Mouse (Mus musculus): ENCODE data around the gene Rsl1d1. TPM values are rescaled to one million over a fixed set of nuclear protein-coding genes. Genes with fewer than 3 reads are reported as not detected.

Gene Rsl1d1
- polyA plus RNA-seq, 1 experiment from 2014 or later, result 65.5 TPM

GRCm38 (mm10) chr16:11177404-11177803 is 25.7 kb downstream of the Rsl1d1 start:
- no peak for ATAC-seq
- WGBS, result 60% methylated on average over 2 of the region's 2 CpGs
- no peak overlapping the region for H3K4me3 ChIP-seq (ENCODE audit: low read depth, low read length)
- H3K9ac ChIP-seq (ENCODE audit: low read depth, low read length), result no peak overlapping the region
- TF ChIP-seq CTCF (IDR thresholded peaks at IDR 0.05; ENCODE audit: low read depth), result no peak
- H3K4me1 ChIP-seq (replicated peaks; ENCODE audit: control insufficient read depth, insufficient read depth, low read length), result 0 out of 2 replicates have a peak, but pooled peaks cover 4% of the 10 kb centered on the region
- H3K36me3 ChIP-seq (ENCODE audit: control insufficient read depth, insufficient read depth), result no peaks in the 10 kb centered on the region
- H3K27me3 ChIP-seq (replicated peaks; ENCODE audit: control insufficient read depth, insufficient read depth, low read length), result no peaks in the 10 kb centered on the region
- H3K4me2 ChIP-seq (replicated peaks; ENCODE audit: low read depth), result peak overlapping the region; percentile 78
- no peaks in the 10 kb centered on the region for H3K9me3 ChIP-seq (ENCODE audit: control insufficient read depth)
- no peak overlapping the region for H3K27ac ChIP-seq (ENCODE audit: low read depth, low read length)

- no peaks in the 10 kb centered on the region for H3K27me3 ChIP-seq (replicated peaks; ENCODE audit: control insufficient read depth, insufficient read depth, low read length)
- no peaks in the 10 kb centered on the region for H3K9me3 ChIP-seq (ENCODE audit: control insufficient read depth)
- 0 out of 2 replicates have a peak, but pooled peaks cover 4% of the 10 kb centered on the region for H3K4me1 ChIP-seq (replicated peaks; ENCODE audit: control insufficient read depth, insufficient read depth, low read length)
- peak overlapping the region; percentile 92 for H3K9ac ChIP-seq (ENCODE audit: low read depth, low read length)
- ATAC-seq, result no peak
- peak overlapping the region; percentile 78 for H3K4me2 ChIP-seq (replicated peaks; ENCODE audit: low read depth)
- 2% methylated on average over 4 of the region's 4 CpGs for WGBS
- peak overlapping the region; percentile 91 for H3K27ac ChIP-seq (ENCODE audit: low read depth, low read length)
- no peaks in the 10 kb centered on the region for H3K36me3 ChIP-seq (ENCODE audit: control insufficient read depth, insufficient read depth)
- no peak for TF ChIP-seq CTCF (IDR thresholded peaks at IDR 0.05; ENCODE audit: low read depth)
- H3K4me3 ChIP-seq (ENCODE audit: low read depth, low read length), result peak overlapping the region; percentile 82
These were observed 26.3 kb downstream of the Rsl1d1 start for GRCm38 (mm10) chr16:11176884-11177244.

DNA sequence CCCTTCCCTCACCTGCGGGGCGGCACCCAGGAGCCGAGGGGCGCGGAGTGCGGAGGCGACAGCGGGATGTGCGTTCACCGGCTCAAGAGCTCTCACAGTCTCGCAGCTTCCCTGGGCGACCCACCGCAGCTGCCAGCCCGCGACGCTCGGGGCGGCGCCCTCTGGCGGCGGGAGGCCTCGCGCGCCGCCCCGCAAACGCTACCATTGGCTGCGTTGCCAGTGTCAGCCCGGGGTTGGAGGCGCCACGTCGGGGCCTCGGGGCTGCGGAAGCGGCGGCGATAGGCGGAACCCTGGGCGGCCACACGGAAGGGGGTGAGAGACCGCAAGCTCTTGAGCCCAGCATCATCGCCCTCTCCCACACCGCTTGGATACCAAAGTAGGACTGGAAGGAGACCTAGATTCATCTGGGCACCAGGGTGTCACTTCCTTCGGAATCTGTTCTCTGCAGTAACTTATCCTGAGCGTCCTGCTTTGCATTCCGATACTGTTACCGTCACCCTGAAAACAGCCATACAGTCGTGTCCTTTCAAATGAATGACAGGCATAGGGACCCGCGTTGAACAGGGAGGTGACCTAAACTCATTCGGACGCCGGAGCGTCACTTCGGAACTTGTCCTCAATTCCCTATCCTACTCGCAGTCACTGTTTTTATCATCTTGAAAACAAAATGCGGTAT is 26.8 kb downstream of the Rsl1d1 start, which contains the start of gene Zc3h7a:
Gene Zc3h7a (minus strand): TSS at position 186 of the 676 bp plus-strand sequence.
- Histone ChIP-seq H3K9me3 (ENCODE audit: control insufficient read depth) (no peaks in the 10 kb centered on the region), H3K27me3 (replicated peaks; ENCODE audit: control insufficient read depth, insufficient read depth, low read length) (no peaks in the 10 kb centered on the region), H3K4me1 (replicated peaks; ENCODE audit: control insufficient read depth, insufficient read depth, low read length) (0 out of 2 replicates have a peak, but pooled peaks cover 4% of the 10 kb centered on the region), H3K4me2 (replicated peaks; ENCODE audit: low read depth) (peak within 1 kb of the TSS; percentile 78), H3K4me3 (ENCODE audit: low read depth, low read length) (peak within 1 kb of the TSS; percentile 82), H3K9ac (ENCODE audit: low read depth, low read length) (peak within 1 kb of the TSS; percentile 92), H3K27ac (ENCODE audit: low read depth, low read length) (peak within 1 kb of the TSS; percentile 91), H3K36me3 (ENCODE audit: control insufficient read depth, insufficient read depth) (no peaks in the 10 kb centered on the region)
- peak; percentile 90 for ATAC-seq
- peak; percentile 95 for TF ChIP-seq CTCF (IDR thresholded peaks at IDR 0.05; ENCODE audit: low read depth)
- under 1% methylated on average over 55 of the region's 57 CpGs for WGBS

DNA sequence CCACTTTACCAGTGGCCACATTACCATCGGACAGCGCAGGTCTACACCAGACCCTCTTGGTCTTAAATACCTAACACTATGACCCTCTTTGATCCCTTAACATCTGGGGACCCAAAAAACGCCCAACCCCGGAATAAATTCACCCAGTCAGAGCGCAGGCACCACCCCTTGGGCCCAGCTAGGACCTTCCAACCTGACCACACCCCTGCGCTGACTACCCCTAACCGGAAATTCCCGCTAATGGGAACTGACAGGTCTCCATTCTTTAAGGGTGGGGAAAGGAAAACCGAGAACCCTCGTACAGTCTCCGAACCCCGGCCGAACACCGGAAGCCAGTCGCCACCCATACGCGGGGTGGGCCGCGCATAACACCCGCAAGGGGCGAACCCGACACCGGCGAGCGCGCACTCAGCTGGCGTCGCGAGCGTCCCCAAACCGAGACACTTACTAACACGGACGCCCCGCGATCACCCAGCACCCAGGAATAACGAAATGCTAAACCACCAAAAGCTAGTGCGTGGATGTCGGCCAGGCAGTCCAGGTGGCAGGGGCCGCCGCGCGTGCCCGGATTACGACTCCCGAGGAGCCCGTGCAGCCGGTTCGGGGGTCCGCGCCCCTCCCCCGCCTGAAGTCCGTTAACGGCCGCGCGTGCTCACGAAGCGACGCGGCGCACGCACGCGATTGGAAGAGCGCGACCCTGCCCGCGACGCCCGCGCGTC is 27.5 kb downstream of the Rsl1d1 start:
- ATAC-seq, result peak; percentile 53
- H3K27ac ChIP-seq (ENCODE audit: low read depth, low read length), result peak overlapping the region; percentile 91
- no peak for TF ChIP-seq CTCF (IDR thresholded peaks at IDR 0.05; ENCODE audit: low read depth)
- no peaks in the 10 kb centered on the region for H3K27me3 ChIP-seq (replicated peaks; ENCODE audit: control insufficient read depth, insufficient read depth, low read length)
- peak overlapping the region; percentile 92 for H3K9ac ChIP-seq (ENCODE audit: low read depth, low read length)
- peak overlapping the region; percentile 82 for H3K4me3 ChIP-seq (ENCODE audit: low read depth, low read length)
- H3K4me1 ChIP-seq (replicated peaks; ENCODE audit: control insufficient read depth, insufficient read depth, low read length), result peaks cover 4% of the 10 kb centered on the region; the same call in 1 of the 2 replicates
- peak overlapping the region; percentile 78 for H3K4me2 ChIP-seq (replicated peaks; ENCODE audit: low read depth)
- H3K9me3 ChIP-seq (ENCODE audit: control insufficient read depth), result no peaks in the 10 kb centered on the region
- under 1% methylated on average over 53 of the region's 72 CpGs for WGBS
- no peaks in the 10 kb centered on the region for H3K36me3 ChIP-seq (ENCODE audit: control insufficient read depth, insufficient read depth)

GRCm38 (mm10) chr16:11175100-11175488 is 28.0 kb downstream of the Rsl1d1 start:
- Histone ChIP-seq H3K27me3 (replicated peaks; ENCODE audit: control insufficient read depth, insufficient read depth, low read length) (no peaks in the 10 kb centered on the region), H3K9me3 (ENCODE audit: control insufficient read depth) (no peaks in the 10 kb centered on the region), H3K27ac (ENCODE audit: low read depth, low read length) (peak overlapping the region; percentile 91), H3K9ac (ENCODE audit: low read depth, low read length) (peak overlapping the region; percentile 92), H3K4me1 (replicated peaks; ENCODE audit: control insufficient read depth, insufficient read depth, low read length) (peaks cover 4% of the 10 kb centered on the region; the same call in 1 of the 2 replicates), H3K36me3 (ENCODE audit: control insufficient read depth, insufficient read depth) (no peaks in the 10 kb centered on the region), H3K4me3 (ENCODE audit: low read depth, low read length) (peak overlapping the region; percentile 82), H3K4me2 (replicated peaks; ENCODE audit: low read depth) (peak overlapping the region; percentile 78)
- 7% methylated on average over 9 of the region's 9 CpGs for WGBS
- no peak for TF ChIP-seq CTCF (IDR thresholded peaks at IDR 0.05; ENCODE audit: low read depth)
- no peak for ATAC-seq

DNA sequence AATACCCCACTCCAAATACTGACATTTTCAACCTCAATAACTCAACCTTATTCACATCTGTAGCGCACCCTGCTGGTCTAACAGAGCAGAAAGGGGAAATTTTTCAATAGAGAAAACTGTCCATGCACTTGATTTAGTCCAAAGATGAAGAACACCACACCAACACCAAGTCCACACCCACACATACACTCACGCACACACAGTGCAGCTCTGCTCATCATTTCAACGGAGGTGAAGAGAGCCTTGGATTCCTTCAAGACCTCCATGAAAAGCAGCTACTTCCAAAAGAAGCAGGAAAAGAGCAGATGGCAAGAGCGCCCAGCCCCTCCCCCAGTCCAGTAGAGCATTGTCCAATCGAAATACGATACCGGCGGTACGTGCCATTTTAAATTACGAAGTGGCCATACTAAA is 28.5 kb downstream of the Rsl1d1 start:
- Histone ChIP-seq H3K27me3 (replicated peaks; ENCODE audit: control insufficient read depth, insufficient read depth, low read length) (no peaks in the 10 kb centered on the region), H3K4me1 (replicated peaks; ENCODE audit: control insufficient read depth, insufficient read depth, low read length) (peaks cover 4% of the 10 kb centered on the region; the same call in 1 of the 2 replicates), H3K9ac (ENCODE audit: low read depth, low read length) (0 out of 2 replicates have a peak overlapping the region, but pooled peaks have one; percentile 92), H3K36me3 (ENCODE audit: control insufficient read depth, insufficient read depth) (no peaks in the 10 kb centered on the region), H3K4me2 (replicated peaks; ENCODE audit: low read depth) (peak overlapping the region; percentile 78), H3K27ac (ENCODE audit: low read depth, low read length) (peak overlapping the region; percentile 91), H3K9me3 (ENCODE audit: control insufficient read depth) (no peaks in the 10 kb centered on the region), H3K4me3 (ENCODE audit: low read depth, low read length) (peak overlapping the region; percentile 82)
- TF ChIP-seq CTCF (IDR thresholded peaks at IDR 0.05; ENCODE audit: low read depth), result peak; percentile 76
- ATAC-seq, result no peak
- 11% methylated on average over 10 of the region's 10 CpGs for WGBS
